Comparison of ENCODE assay signal across 8 mouse cellular contexts in the genomic region with DNA sequence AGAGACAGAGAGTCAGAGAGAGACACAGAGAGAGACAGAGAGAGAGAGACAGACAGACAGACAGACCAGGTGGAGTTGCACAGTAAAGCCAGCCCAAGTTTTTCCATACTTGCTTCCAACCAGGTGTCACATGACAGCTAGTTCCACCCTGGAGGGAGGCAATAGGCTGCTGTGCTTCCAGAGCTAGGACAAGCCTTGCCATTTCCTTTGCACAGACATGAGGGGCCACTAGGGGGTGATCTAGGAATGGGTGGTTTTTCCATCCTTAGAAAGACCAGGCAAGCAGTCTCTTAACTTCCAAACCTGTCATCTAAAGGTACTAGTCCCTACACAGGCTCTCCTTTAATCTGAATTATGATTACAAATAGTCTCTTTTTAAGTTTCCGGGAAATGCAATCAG.
A peak's percentile ranks its signal among the peaks of the same experiment; 100 is the strongest.
DNase-seq lines count a peak whose midpoint lies in the region; ATAC-seq and TF ChIP-seq lines count a peak whose summit lies in the region.

No protein-coding gene starts in this region.

- no peak overlapping the region for H3K9ac ChIP-seq in liver, adult 2 months (ENCODE audit: low read depth, low read length)
- H3K9ac ChIP-seq in liver, embryonic 12.5 days = no peak overlapping the region
- H3K9ac ChIP-seq in intestine, postnatal 0 days (ENCODE audit: low read depth, low read length) = no peak overlapping the region
- no peak overlapping the region for H3K9ac ChIP-seq in midbrain, embryonic 14.5 days (replicated peaks; ENCODE audit: low read length)
- H3K9ac ChIP-seq in stomach, embryonic 15.5 days = no peak overlapping the region

- no peaks in the 10 kb centered on the region for H3K27me3 ChIP-seq in liver, adult 2 months (ENCODE audit: control insufficient read depth, insufficient read depth, low read length)
- no peaks in the 10 kb centered on the region for H3K27me3 ChIP-seq in liver, embryonic 12.5 days (replicated peaks)
- 0 out of 2 replicates have a peak, but pooled peaks cover 5% of the 10 kb centered on the region for H3K27me3 ChIP-seq in embryonic facial prominence, embryonic 10.5 days (replicated peaks; ENCODE audit: low read depth, poor library complexity, severe bottlenecking)
- peaks cover 6% of the 10 kb centered on the region; the same call in 1 of the 2 replicates for H3K27me3 ChIP-seq in intestine, postnatal 0 days (replicated peaks; ENCODE audit: control insufficient read depth, insufficient read depth, low read length)
- peaks cover 12% of the 10 kb centered on the region; the same call in 1 of the 2 replicates for H3K27me3 ChIP-seq in midbrain, embryonic 14.5 days (ENCODE audit: control insufficient read depth, insufficient read depth, low read length)
- H3K27me3 ChIP-seq in stomach, embryonic 15.5 days (replicated peaks) = no peaks in the 10 kb centered on the region

- intact Hi-C loops in left cerebral cortex, postnatal 25 days (cut with DNase I) = loop anchor here (1.0 to 10.0 kb wide), 4 partner anchors 108 to 592 kb away; partner anchors contain the start of gene Shq1

- H3K27ac ChIP-seq in liver, adult 2 months (replicated peaks; ENCODE audit: insufficient read depth, low read depth, low read length) = no peak overlapping the region
- no peak overlapping the region for H3K27ac ChIP-seq in liver, embryonic 12.5 days
- H3K27ac ChIP-seq in embryonic facial prominence, embryonic 10.5 days (replicated peaks) = no peak overlapping the region
- H3K27ac ChIP-seq in intestine, postnatal 0 days (ENCODE audit: low read depth, low read length) = no peak overlapping the region
- H3K27ac ChIP-seq in midbrain, embryonic 14.5 days (replicated peaks; ENCODE audit: low read depth, low read length) = no peak overlapping the region
- no peak overlapping the region for H3K27ac ChIP-seq in stomach, embryonic 15.5 days

- no peak overlapping the region for H3K4me3 ChIP-seq in liver, adult 2 months (ENCODE audit: insufficient read depth, low read depth, low read length)
- no peak overlapping the region for H3K4me3 ChIP-seq in liver, embryonic 12.5 days
- no peak overlapping the region for H3K4me3 ChIP-seq in embryonic facial prominence, embryonic 10.5 days
- no peak overlapping the region for H3K4me3 ChIP-seq in intestine, postnatal 0 days (ENCODE audit: low read depth, low read length)
- H3K4me3 ChIP-seq in midbrain, embryonic 14.5 days (replicated peaks; ENCODE audit: low read depth, low read length) = no peak overlapping the region
- H3K4me3 ChIP-seq in stomach, embryonic 15.5 days (replicated peaks) = no peak overlapping the region

- peak; percentile 64 for TF ChIP-seq CTCF in liver, adult 2 months (IDR thresholded peaks at IDR 0.05; ENCODE audit: low read depth, low read length)
- peak; percentile 95 for TF ChIP-seq CTCF in intestine, postnatal 0 days (IDR thresholded peaks at IDR 0.05; ENCODE audit: low read depth)

- H3K4me2 ChIP-seq in liver, embryonic 12.5 days = no peak overlapping the region
- H3K4me2 ChIP-seq in intestine, postnatal 0 days (replicated peaks; ENCODE audit: low read depth) = no peak overlapping the region
- no peak overlapping the region for H3K4me2 ChIP-seq in midbrain, embryonic 14.5 days (ENCODE audit: low read length)
- no peak overlapping the region for H3K4me2 ChIP-seq in stomach, embryonic 15.5 days

- peak; percentile 76 for DNase-seq in liver, adult 2 months (ENCODE audit: extremely low read depth, low read depth, low spot score)
- DNase-seq in embryonic facial prominence, embryonic 10.5 days (ENCODE audit: low spot score) = peak; percentile 76
- DNase-seq in left cerebral cortex, postnatal 25 days (ENCODE audit: low spot score in 2 of 2) = peak; percentile 77 to 88
- peak; percentile 87 for DNase-seq in midbrain, embryonic 14.5 days

- WGBS in liver, adult 2 months = 37% methylated on average over 1 of the region's 1 CpGs
- WGBS in liver, embryonic 12.5 days (ENCODE audit: insufficient replicate concordance) = 25% methylated on average over 1 of the region's 1 CpGs
- WGBS in embryonic facial prominence, embryonic 10.5 days = 30% methylated on average over 1 of the region's 1 CpGs
- 18% methylated on average over 1 of the region's 1 CpGs for WGBS in intestine, postnatal 0 days
- 36% methylated on average over 1 of the region's 1 CpGs for WGBS in midbrain, embryonic 14.5 days
- 3% methylated on average over 1 of the region's 1 CpGs for WGBS in stomach, embryonic 15.5 days

- no peaks in the 10 kb centered on the region for H3K36me3 ChIP-seq in liver, adult 2 months (ENCODE audit: control insufficient read depth, insufficient read depth, low read length)
- H3K36me3 ChIP-seq in liver, embryonic 12.5 days = no peaks in the 10 kb centered on the region
- no peaks in the 10 kb centered on the region for H3K36me3 ChIP-seq in embryonic facial prominence, embryonic 10.5 days (replicated peaks)
- no peaks in the 10 kb centered on the region for H3K36me3 ChIP-seq in intestine, postnatal 0 days (ENCODE audit: control insufficient read depth, insufficient read depth)
- no peaks in the 10 kb centered on the region for H3K36me3 ChIP-seq in midbrain, embryonic 14.5 days (ENCODE audit: control insufficient read depth, insufficient read depth, low read length)
- no peaks in the 10 kb centered on the region for H3K36me3 ChIP-seq in stomach, embryonic 15.5 days

- H3K79me2 ChIP-seq in liver, adult 2 months (ENCODE audit: control insufficient read depth, insufficient read depth, low read length) = no peaks in the 10 kb centered on the region

- H3K4me1 ChIP-seq in liver, adult 2 months (ENCODE audit: control insufficient read depth, insufficient read depth, low read length) = no peaks in the 10 kb centered on the region
- peaks cover 19% of the 10 kb centered on the region for H3K4me1 ChIP-seq in liver, embryonic 12.5 days
- peaks cover 86% of the 10 kb centered on the region for H3K4me1 ChIP-seq in embryonic facial prominence, embryonic 10.5 days
- peaks cover 7% of the 10 kb centered on the region for H3K4me1 ChIP-seq in intestine, postnatal 0 days (replicated peaks; ENCODE audit: control insufficient read depth, insufficient read depth, low read length)
- peaks cover 13% of the 10 kb centered on the region; the same call in 1 of the 2 replicates for H3K4me1 ChIP-seq in midbrain, embryonic 14.5 days (ENCODE audit: control insufficient read depth, insufficient read depth, low read length)
- peaks cover 37% of the 10 kb centered on the region for H3K4me1 ChIP-seq in stomach, embryonic 15.5 days

- no peak for ATAC-seq in liver, embryonic 12.5 days
- peak; percentile 64 for ATAC-seq in granulocyte monocyte progenitor cell, adult 5-6 weeks (replicated peaks; ENCODE audit: poor library complexity, severe bottlenecking)
- ATAC-seq in intestine, postnatal 0 days = peak; percentile 32; the same call in 1 of the 2 replicates
- ATAC-seq in midbrain, embryonic 14.5 days (ENCODE audit: low FRiP score, low TSS enrichment) = peak; percentile 51; the same call in 1 of the 2 replicates
- peak; percentile 29; the same call in 1 of the 2 replicates for ATAC-seq in stomach, embryonic 15.5 days (ENCODE audit: insufficient read depth, low FRiP score, low read depth)

- TF ChIP-seq POLR2A in liver, adult 2 months (IDR thresholded peaks at IDR 0.05; ENCODE audit: extremely low read depth, insufficient read depth, low read length) = no peak

- no peaks in the 10 kb centered on the region for H3K9me3 ChIP-seq in liver, embryonic 12.5 days (replicated peaks)
- H3K9me3 ChIP-seq in embryonic facial prominence, embryonic 10.5 days = no peaks in the 10 kb centered on the region
- no peaks in the 10 kb centered on the region for H3K9me3 ChIP-seq in intestine, postnatal 0 days (ENCODE audit: control insufficient read depth)
- H3K9me3 ChIP-seq in midbrain, embryonic 14.5 days (ENCODE audit: control insufficient read depth, low read length) = no peaks in the 10 kb centered on the region
- no peaks in the 10 kb centered on the region for H3K9me3 ChIP-seq in stomach, embryonic 15.5 days
